Mouse (Mus musculus) MEL (cell line): ENCODE measurements around the gene Olfr444. TPM values are rescaled to one million over a fixed set of nuclear protein-coding genes. Genes with fewer than 3 reads are reported as not detected.

ENCODE experiments used
- DNase-seq: peaks from one replicate; pipeline ENCODE4 v3.0.0; 2011; ENCODE audit warnings: low read depth, low spot score
- H3K27ac ChIP-seq: 2 replicates; pipeline ENCODE4 v1.5.1; 2012; ENCODE audit warnings: low read depth, mild to moderate bottlenecking, control low read depth, low read length, moderate library complexity; ENCODE audit not compliant: control insufficient read depth
- H3K27me3 ChIP-seq, 2 experiments: fragments of 150-350 bp in 1 of 2; sonication (generic) in 1 of 2; 2 replicates each; pipeline ENCODE4 v1.6.1; 2012; ENCODE audit warnings: low read length in 2 of 2, mild to moderate bottlenecking in 2 of 2, improper control_type of control experiment in 1 of 2, moderate library complexity in 1 of 2; ENCODE audit not compliant: insufficient read depth in 2 of 2, control insufficient read depth in 1 of 2
- H3K36me3 ChIP-seq, 2 experiments: 2 replicates each; pipeline ENCODE4 v1.6.1; 2012 to 2014; ENCODE audit warnings: low read length in 2 of 2, improper control_type of control experiment in 1 of 2, inconsistent platforms in 1 of 2, mild to moderate bottlenecking in 1 of 2; ENCODE audit not compliant: insufficient read depth in 2 of 2, control insufficient read depth in 1 of 2
- H3K4me1 ChIP-seq, 2 experiments: fragments of 150-350 bp in 1 of 2; sonication (generic) in 1 of 2; 2 replicates each; pipeline ENCODE4 v1.6.1; 2012; ENCODE audit warnings: low read length in 2 of 2, improper control_type of control experiment in 1 of 2, mild to moderate bottlenecking in 1 of 2; ENCODE audit not compliant: insufficient read depth in 2 of 2, control insufficient read depth in 1 of 2
- H3K4me3 ChIP-seq, 2 experiments: fragments of 150-350 bp in 1 of 2; sonication (generic) in 1 of 2; 2 replicates each; pipeline ENCODE4 v1.5.1; 2012; ENCODE audit warnings: low read depth in 2 of 2, low read length in 2 of 2, mild to moderate bottlenecking in 2 of 2, moderate library complexity in 2 of 2, control low read depth in 1 of 2, improper control_type of control experiment in 1 of 2; ENCODE audit not compliant: control insufficient read depth in 1 of 2, insufficient read depth in 1 of 2
- H3K79me2 ChIP-seq: 2 replicates; pipeline ENCODE4 v1.6.1; 2012; ENCODE audit warnings: mild to moderate bottlenecking, low read length, moderate library complexity; ENCODE audit not compliant: control insufficient read depth, poor library complexity, insufficient read depth
- H3K9ac ChIP-seq: 2 replicates; pipeline ENCODE4 v1.6.1; 2012; ENCODE audit warnings: low read depth, mild to moderate bottlenecking, control low read depth, low read length, moderate library complexity; ENCODE audit not compliant: control insufficient read depth, poor library complexity, severe bottlenecking
- H3K9me3 ChIP-seq: fragments of 150-350 bp; sonication (generic); replicated peaks from 2 replicates; pipeline ENCODE4 v1.6.1; 2012; ENCODE audit warnings: mild to moderate bottlenecking, low read length, improper control_type of control experiment, moderate library complexity; ENCODE audit not compliant: insufficient read depth
- BHLHE40 ChIP-seq: IDR thresholded peaks from 2 replicates; pipeline ENCODE4 v1.6.1; 2012; ENCODE audit warnings: low read depth, mild to moderate bottlenecking, inconsistent platforms, low read length, improper control_type of control experiment, borderline replicate concordance
- CHD2 ChIP-seq: IDR thresholded peaks from 2 replicates; pipeline ENCODE4 v1.6.1; 2011; ENCODE audit warnings: low read length, improper control_type of control experiment
- ELF1 ChIP-seq: IDR thresholded peaks from 2 replicates; pipeline ENCODE4 v1.6.1; 2014; ENCODE audit warnings: low read depth, mild to moderate bottlenecking, inconsistent platforms, low read length, improper control_type of control experiment, moderate library complexity
- EP300 ChIP-seq, 2 experiments: IDR thresholded peaks; 2 replicates each; pipeline ENCODE4 v1.6.1; 2011; ENCODE audit warnings: improper control_type of control experiment in 2 of 2, low read length in 2 of 2, low read depth in 1 of 2, mild to moderate bottlenecking in 1 of 2
- ETS1 ChIP-seq: IDR thresholded peaks from 2 replicates; pipeline ENCODE4 v1.6.1; 2012; ENCODE audit warnings: low read depth, mild to moderate bottlenecking, inconsistent platforms, low read length, improper control_type of control experiment, moderate library complexity
- GABPA ChIP-seq: IDR thresholded peaks from 2 replicates; pipeline ENCODE4 v1.6.1; 2012; ENCODE audit warnings: low read depth, mild to moderate bottlenecking, inconsistent platforms, low read length, improper control_type of control experiment, moderate library complexity
- JUND ChIP-seq: IDR thresholded peaks from 2 replicates; pipeline ENCODE4 v1.6.1; 2011; ENCODE audit warnings: low read depth, mild to moderate bottlenecking, improper control_type of control experiment, low read length
- KAT2A ChIP-seq: conservative IDR thresholded peaks from 2 replicates; pipeline ENCODE4 v1.6.1; 2012; ENCODE audit warnings: low read depth, low read length, improper control_type of control experiment, inconsistent platforms
- MAX ChIP-seq: IDR thresholded peaks from 2 replicates; pipeline ENCODE4 v1.6.1; 2011; ENCODE audit warnings: low read length, improper control_type of control experiment
- MEF2A ChIP-seq: IDR thresholded peaks from 2 replicates; pipeline ENCODE4 v1.6.1; 2014; ENCODE audit warnings: low read depth, mild to moderate bottlenecking, inconsistent platforms, low read length, improper control_type of control experiment; ENCODE audit not compliant: poor library complexity, insufficient replicate concordance, severe bottlenecking; ENCODE audit errors: extremely low read depth
- MYB ChIP-seq: IDR thresholded peaks from 2 replicates; pipeline ENCODE4 v1.6.1; 2011; ENCODE audit warnings: mild to moderate bottlenecking, low read depth, low read length, improper control_type of control experiment
- MYC ChIP-seq: IDR thresholded peaks from 2 replicates; pipeline ENCODE4 v1.6.1; 2011; ENCODE audit warnings: low read depth, mild to moderate bottlenecking, low read length, improper control_type of control experiment, moderate library complexity
- NRF1 ChIP-seq: IDR thresholded peaks from 2 replicates; pipeline ENCODE4 v1.6.1; 2014; ENCODE audit warnings: low read depth, mild to moderate bottlenecking, inconsistent platforms, low read length, improper control_type of control experiment, moderate library complexity; ENCODE audit not compliant: poor library complexity, insufficient read depth, severe bottlenecking
- RAD21 ChIP-seq: IDR thresholded peaks from 2 replicates; pipeline ENCODE4 v1.6.1; 2011; ENCODE audit warnings: mild to moderate bottlenecking, low read depth, low read length, improper control_type of control experiment
- SIN3A ChIP-seq: IDR thresholded peaks from 2 replicates; pipeline ENCODE4 v1.6.1; 2012; ENCODE audit warnings: low read length, improper control_type of control experiment, inconsistent platforms
- SMC3 ChIP-seq: IDR thresholded peaks from 2 replicates; pipeline ENCODE4 v1.6.1; 2011; ENCODE audit warnings: low read depth, low read length, improper control_type of control experiment
- TBP ChIP-seq: IDR thresholded peaks from 2 replicates; pipeline ENCODE4 v1.8.0; 2011; ENCODE audit warnings: low read depth, low read length, improper control_type of control experiment
- TCF12 ChIP-seq: IDR thresholded peaks from 2 replicates; pipeline ENCODE4 v1.6.1; 2014; ENCODE audit warnings: low read depth, mild to moderate bottlenecking, inconsistent platforms, low read length, improper control_type of control experiment, moderate library complexity
- UBTF ChIP-seq: IDR thresholded peaks from 2 replicates; pipeline ENCODE4 v1.6.1; 2012; ENCODE audit warnings: low read depth, mild to moderate bottlenecking, inconsistent platforms, low read length, improper control_type of control experiment, moderate library complexity, borderline replicate concordance; ENCODE audit not compliant: insufficient read depth
- USF1 ChIP-seq: IDR thresholded peaks from 2 replicates; pipeline ENCODE4 v1.6.1; 2014; ENCODE audit warnings: low read depth, mild to moderate bottlenecking, inconsistent platforms, low read length, improper control_type of control experiment, moderate library complexity
- ZMIZ1 ChIP-seq: IDR thresholded peaks from 2 replicates; pipeline ENCODE4 v1.6.1; 2012; ENCODE audit warnings: low read depth, mild to moderate bottlenecking, inconsistent platforms, low read length, improper control_type of control experiment, moderate library complexity
- ZNF384 ChIP-seq: IDR thresholded peaks from 2 replicates; pipeline ENCODE4 v1.6.1; 2012; ENCODE audit warnings: low read depth, mild to moderate bottlenecking, inconsistent platforms, low read length, improper control_type of control experiment
- polyA plus RNA-seq, 2 experiments: library from polyadenylated mRNA; stranded (reverse) in 1 of 2; unstranded in 1 of 2; fragments of >175 nt in 1 of 2; fragments of >200 nt in 1 of 2; gene quantifications; 2 replicates each; pipeline versions ENCODE4 v1.2.1 to v1.2.4; 2012; ENCODE audit warnings: low replicate concordance in 2 of 2, low read depth in 1 of 2; ENCODE audit not compliant: insufficient read length in 2 of 2, insufficient read depth in 1 of 2, missing spikeins in 1 of 2
- total RNA-seq: library from RNA; depleted of rRNA; stranded (reverse); fragments of 300-350 nt; gene quantifications from 2 replicates; pipeline ENCODE4 v1.2.3, GENCODE M21; 2012; rRNA removed

Olfr444 gene
- not detected in 2 replicates for total RNA-seq
- not detected for polyA plus RNA-seq

DNA sequence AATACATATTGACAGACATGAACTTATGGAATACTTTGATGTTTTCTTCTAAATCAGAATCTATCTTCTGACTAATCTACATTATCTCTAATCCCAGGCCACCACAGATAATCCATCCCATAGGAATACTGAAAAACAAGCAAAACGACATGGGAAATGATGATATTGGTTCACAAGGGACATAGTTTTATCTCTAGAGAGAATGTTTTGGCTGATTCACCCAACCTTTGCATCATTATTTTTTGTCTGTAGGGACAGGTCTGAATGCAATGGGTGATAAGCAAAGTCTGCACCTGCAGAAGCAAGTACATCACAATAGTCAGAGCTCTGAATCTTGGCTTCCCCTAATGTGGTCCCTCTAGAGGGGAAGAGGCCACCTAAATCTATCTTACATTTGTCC, at the start of gene Olfr444:
Olfr444 (plus strand) TSS at position 301 of the 400 bp plus-strand sequence.
- Histone ChIP-seq H3K9me3 (no peaks in the 10 kb centered on the region), H3K27ac (no peak within 1 kb of the TSS), H3K4me1 (no peaks in the 10 kb centered on the region), H3K9ac (no peak within 1 kb of the TSS), H3K4me3 (no peak within 1 kb of the TSS), H3K79me2 (no peaks in the 10 kb centered on the region), H3K27me3 (no peaks in the 10 kb centered on the region), H3K36me3 (no peaks in the 10 kb centered on the region)
- no peak for DNase-seq
- no peak for TF ChIP-seq SIN3A
- no peak for TF ChIP-seq MEF2A
- no peak for TF ChIP-seq ZNF384

DNA sequence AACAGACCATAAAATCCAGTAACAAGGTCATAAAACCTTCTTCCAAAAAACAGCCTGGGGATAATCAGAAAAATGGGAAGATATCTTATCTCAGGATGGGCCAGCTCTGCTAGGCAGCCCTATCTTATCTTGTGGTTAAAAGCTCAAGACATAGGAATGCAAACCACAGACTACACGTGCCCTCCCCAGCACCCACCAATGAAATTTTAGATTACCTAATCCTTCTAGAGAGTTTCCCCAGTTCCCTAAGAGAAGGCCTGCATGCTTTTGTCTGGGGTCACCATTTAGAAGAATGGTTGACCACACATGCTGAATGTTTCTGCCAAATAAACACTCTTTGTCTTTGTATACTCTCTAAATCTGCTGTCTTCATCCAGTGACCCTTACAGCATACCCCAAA, 48.5 kb upstream of the Olfr444 start:
- H3K4me1 ChIP-seq, result no peaks in the 10 kb centered on the region
- no peak overlapping the region for H3K4me3 ChIP-seq
- no peaks in the 10 kb centered on the region for H3K36me3 ChIP-seq
- DNase-seq, result no peak
- H3K79me2 ChIP-seq, result no peaks in the 10 kb centered on the region
- TF ChIP-seq TBP, result no peak
- TF ChIP-seq GABPA, result no peak
- no peak for TF ChIP-seq EP300 (IDR thresholded peaks at IDR 0.05; ENCODE audit: low read depth in 1 of 2, low read length in 2 of 2)
- TF ChIP-seq NRF1, result no peak
- TF ChIP-seq MAX, result no peak
- no peak for TF ChIP-seq RAD21
- TF ChIP-seq SMC3, result no peak
- no peak for TF ChIP-seq MYB
- no peak for TF ChIP-seq ETS1
- no peak for TF ChIP-seq MEF2A
- no peak for TF ChIP-seq BHLHE40
- no peak for TF ChIP-seq ELF1
- no peak for TF ChIP-seq TCF12
- no peaks in the 10 kb centered on the region for H3K27me3 ChIP-seq
- H3K9ac ChIP-seq, result no peak overlapping the region
- no peaks in the 10 kb centered on the region for H3K9me3 ChIP-seq
- no peak overlapping the region for H3K27ac ChIP-seq

DNA sequence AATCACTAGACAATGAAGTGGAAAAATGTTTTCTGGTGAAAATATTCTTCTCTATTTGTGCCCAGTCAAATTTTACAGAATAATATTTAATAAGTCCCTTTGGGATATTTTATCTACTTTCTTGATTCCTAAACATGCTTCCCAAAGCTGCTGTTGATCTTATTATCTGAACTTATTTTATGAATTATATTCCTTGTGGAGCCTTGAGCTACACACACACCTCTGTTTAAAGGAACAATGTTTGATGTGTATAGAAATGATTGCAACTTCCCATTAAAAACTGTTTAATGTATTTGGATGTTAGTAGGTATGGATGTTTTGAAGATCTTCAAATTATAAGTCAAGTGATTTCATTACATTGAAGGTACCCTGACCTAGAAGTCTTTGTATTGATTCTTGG, 40.3 kb upstream of the Olfr444 start, which contains the start of gene Olfr447:
Olfr447 (plus strand) TSS at position 301 of the 400 bp plus-strand sequence.
- Histone ChIP-seq H3K27ac (no peak within 1 kb of the TSS), H3K4me1 (no peaks in the 10 kb centered on the region), H3K36me3 (no peaks in the 10 kb centered on the region), H3K9me3 (no peaks in the 10 kb centered on the region), H3K27me3 (no peaks in the 10 kb centered on the region), H3K79me2 (no peaks in the 10 kb centered on the region), H3K9ac (no peak within 1 kb of the TSS), H3K4me3 (no peak within 1 kb of the TSS)
- TF ChIP-seq BHLHE40 (no peak), ELF1 (no peak), SMC3 (no peak), TBP (no peak), ZMIZ1 (no peak), USF1 (no peak), JUND (no peak), RAD21 (no peak), TCF12 (no peak), CHD2 (no peak), ETS1 (no peak), KAT2A (no peak), UBTF (no peak), MYC (no peak), ZNF384 (no peak)
- DNase-seq, result no peak
